In genomic region chr11:16941103-16941793, GRCm38 (mm10) we compare ENCODE assay signal across 10 mouse cellular contexts. TPM values are rescaled to one million over a fixed set of nuclear protein-coding genes. Genes with fewer than 3 reads are reported as not detected.
A peak's percentile ranks its signal among the peaks of the same experiment; 100 is the strongest.
DNase-seq lines count a peak whose midpoint lies in the region; ATAC-seq lines count a peak whose summit lies in the region.
"Had no signal": no experiment of that assay in that cellular context is flagged by ENCODE, and none has a peak within 500 bp of the region (broad histone marks: within the 10 kb centered on the region; RNA-seq: fewer than 3 reads in every experiment).

No protein-coding gene starts in this region.

- H3K27ac ChIP-seq in neural tube, embryonic 15.5 days (replicated peaks) = peak overlapping the region; percentile 33; the same call in 1 of the 2 replicates
- H3K27ac ChIP-seq: liver, embryonic 15.5 days had no signal

- H3K4me1 ChIP-seq in neural tube, embryonic 15.5 days = peaks cover 11% of the 10 kb centered on the region
- H3K4me1 ChIP-seq: liver, embryonic 15.5 days had no signal

- peak; percentile 74 for DNase-seq in left cerebral cortex, postnatal 4 days
- DNase-seq in left cerebral cortex, postnatal 10 days (ENCODE audit: extremely low spot score in 1 of 2, low spot score in 2 of 2) = no peak
- peak; percentile 9 for DNase-seq in embryo, embryonic 9.5 days (ENCODE audit: extremely low spot score)
- peak; percentile 52 for DNase-seq in layer of hippocampus, adult 9-11 months
- no peak for DNase-seq in urinary bladder, adult 18-20 months (ENCODE audit: low spot score in 2 of 2)
- no peak for DNase-seq in urinary bladder, postnatal 14 days (ENCODE audit: low spot score)
- no peak for DNase-seq in spleen, postnatal 4 days (ENCODE audit: low spot score in 2 of 2)
- DNase-seq: cerebellum, adult 18-20 months had no signal

- no peaks in the 10 kb centered on the region for H3K36me3 ChIP-seq in neural tube, embryonic 15.5 days
- H3K36me3 ChIP-seq: liver, embryonic 15.5 days had no signal

- H3K4me3 ChIP-seq in neural tube, embryonic 15.5 days (replicated peaks) = no peak overlapping the region
- H3K4me3 ChIP-seq: liver, embryonic 15.5 days had no signal

- H3K27me3 ChIP-seq in neural tube, embryonic 15.5 days (replicated peaks) = no peaks in the 10 kb centered on the region
- H3K27me3 ChIP-seq: liver, embryonic 15.5 days had no signal

- H3K4me2 ChIP-seq in neural tube, embryonic 15.5 days = no peak overlapping the region
- H3K4me2 ChIP-seq: liver, embryonic 15.5 days had no signal

- intact Hi-C loops in left cerebral cortex, postnatal 4 days (cut with DNase I) = no loop called here
- intact Hi-C loops in left cerebral cortex, postnatal 10 days (cut with DNase I) = no loop called here

- H3K9me3 ChIP-seq in neural tube, embryonic 15.5 days (replicated peaks) = no peaks in the 10 kb centered on the region
- H3K9me3 ChIP-seq: liver, embryonic 15.5 days had no signal

- 18% methylated on average over 4 of the region's 4 CpGs for whole genome bisulfite sequencing in neural tube, embryonic 15.5 days

- no peak overlapping the region for H3K9ac ChIP-seq in neural tube, embryonic 15.5 days (replicated peaks)
- H3K9ac ChIP-seq: liver, embryonic 15.5 days had no signal

- peak; percentile 81 for ATAC-seq in neural tube, embryonic 15.5 days (ENCODE audit: low FRiP score)

RNA-seq across cellular contexts. Expression of gene Fbxo48, which starts 9.9 kb away (rescaled TPM):
- 1 to 10 TPM; 2.2 to 2.5 TPM for total RNA-seq in left cerebral cortex, postnatal 4 days (2021)
- total RNA-seq in left cerebral cortex, postnatal 10 days (2021) = 1 to 10 TPM; 1.9 to 2.6 TPM
- 0.68 and 0.72 TPM in 2 replicates for polyA plus RNA-seq in neural tube, embryonic 15.5 days (2015; fragmentation: Nextera tagmentation; extraction: Ambion mirVana)

Comparison
In these comparisons a context has a peak if more than half of its experiments do, and no peak if none do; other contexts are left out.
1. DNase-seq: peak in left cerebral cortex, postnatal 4 days (single experiment), embryo, embryonic 9.5 days (single experiment) and layer of hippocampus, adult 9-11 months (single experiment); none in left cerebral cortex, postnatal 10 days (0 of 2), urinary bladder, adult 18-20 months (0 of 2), urinary bladder, postnatal 14 days (single experiment) and spleen, postnatal 4 days (0 of 2).